Mouse (Mus musculus): ENCODE results near the gene Eif5a.
"Not testable (repeated sequence)": the region's sequence is repeated elsewhere in the genome, so short reads cannot be mapped to it uniquely, and the experiment has no call there.

The Eif5a gene

GRCm38 (mm10) chr11:69921114-69922011 is at the start of gene Eif5a:
TSS of gene Eif5a (minus strand) at chr11:69921958.
- peak; percentile 100 for DNase-seq (ENCODE audit: low read depth, low spot score)

GRCm38 (mm10) chr11:69970775-69971174 is 49.0 kb upstream of the Eif5a start:
- no peak for DNase-seq (ENCODE audit: low read depth, low spot score)

GRCm38 (mm10) chr11:69970222-69970621 is 48.5 kb upstream of the Eif5a start:
- no peak for DNase-seq (ENCODE audit: low read depth, low spot score)

- no peak for DNase-seq (ENCODE audit: low read depth, low spot score)
Observed at GRCm38 (mm10) chr11:69968793-69969192, 47.0 kb upstream of the Eif5a start.

- DNase-seq (ENCODE audit: low read depth, low spot score), result no peak
Observed at GRCm38 (mm10) chr11:69966860-69967517, 45.2 kb upstream of the Eif5a start.

GRCm38 (mm10) chr11:69966006-69966859 is 44.5 kb upstream of the Eif5a start:
- DNase-seq (ENCODE audit: low read depth, low spot score), result peak; percentile 36

GRCm38 (mm10) chr11:69965271-69966005 is 43.7 kb upstream of the Eif5a start:
- no peak for DNase-seq (ENCODE audit: low read depth, low spot score)

GRCm38 (mm10) chr11:69964650-69965270 is 43.0 kb upstream of the Eif5a start, which contains the start of gene Cldn7:
TSS of gene Cldn7 (plus strand) at chr11:69964779.
- DNase-seq (ENCODE audit: low read depth, low spot score), result no peak

- no peak for DNase-seq (ENCODE audit: low read depth, low spot score)
Observed at GRCm38 (mm10) chr11:69961841-69962240, 40.1 kb upstream of the Eif5a start.

- no peak for DNase-seq (ENCODE audit: low read depth, low spot score)
Observed at GRCm38 (mm10) chr11:69960616-69961015, 38.9 kb upstream of the Eif5a start.

GRCm38 (mm10) chr11:69956218-69956617 is 34.5 kb upstream of the Eif5a start:
- no peak for DNase-seq (ENCODE audit: low read depth, low spot score)

GRCm38 (mm10) chr11:69955618-69956017 is 33.9 kb upstream of the Eif5a start:
- not testable (repeated sequence) for DNase-seq (ENCODE audit: low read depth, low spot score)

- no peak for DNase-seq (ENCODE audit: low read depth, low spot score)
Observed at GRCm38 (mm10) chr11:69953267-69953915, 31.6 kb upstream of the Eif5a start.

GRCm38 (mm10) chr11:69952274-69952673 is 30.5 kb upstream of the Eif5a start:
- DNase-seq (ENCODE audit: low read depth, low spot score), result no peak

- DNase-seq (ENCODE audit: low read depth, low spot score), result no peak
Observed at GRCm38 (mm10) chr11:69950807-69951459, 29.2 kb upstream of the Eif5a start.

GRCm38 (mm10) chr11:69948763-69949150 is 27.0 kb upstream of the Eif5a start:
- peak; percentile 81 for DNase-seq (ENCODE audit: low read depth, low spot score)

GRCm38 (mm10) chr11:69948066-69948762 is 26.5 kb upstream of the Eif5a start, which contains the start of gene Slc2a4:
TSS of gene Slc2a4 (minus strand) at chr11:69948188.
- DNase-seq (ENCODE audit: low read depth, low spot score), result peak; percentile 57

GRCm38 (mm10) chr11:69947337-69948065 is 25.7 kb upstream of the Eif5a start:
- no peak for DNase-seq (ENCODE audit: low read depth, low spot score)
